Mouse (Mus musculus) ES-Bruce4 (cell line): Measurements from ENCODE around the gene Lasp1. TPM values are rescaled to one million over a fixed set of nuclear protein-coding genes. Genes with fewer than 3 reads are reported as not detected.
"Not testable (repeated sequence)": the region's sequence is repeated elsewhere in the genome, so short reads cannot be mapped to it uniquely, and the experiment has no call there.

Experiments
- H3K27ac ChIP-seq: 2 replicates; pipeline ENCODE4 v1.5.1; 2012; ENCODE audit warnings: low read length, inconsistent platforms; ENCODE audit not compliant: insufficient read depth
- H3K27me3 ChIP-seq: 2 replicates; pipeline ENCODE4 v1.6.1; 2012; ENCODE audit warnings: mild to moderate bottlenecking, low read length, inconsistent platforms; ENCODE audit not compliant: control insufficient read depth, poor library complexity, insufficient read depth, severe bottlenecking
- H3K36me3 ChIP-seq: 2 replicates; pipeline ENCODE4 v1.6.1; 2012; ENCODE audit warnings: inconsistent platforms, mild to moderate bottlenecking, low read length, moderate library complexity; ENCODE audit not compliant: control insufficient read depth, poor library complexity, insufficient read depth, severe bottlenecking
- H3K4me1 ChIP-seq: one replicate; pipeline ENCODE4 v1.8.1; 2011; ENCODE audit warnings: low read length; ENCODE audit not compliant: control insufficient read depth, insufficient read depth
- H3K4me3 ChIP-seq: 2 replicates; pipeline ENCODE4 v1.5.1; 2011; ENCODE audit warnings: low read depth, mild to moderate bottlenecking, low read length
- H3K9ac ChIP-seq: 2 replicates; pipeline ENCODE4 v1.6.1; 2012; ENCODE audit warnings: low read depth, mild to moderate bottlenecking, inconsistent platforms; ENCODE audit not compliant: poor library complexity, severe bottlenecking
- H3K9me3 ChIP-seq: replicated peaks from 2 replicates; pipeline ENCODE4 v1.6.1; 2012; ENCODE audit warnings: mild to moderate bottlenecking, low read length, inconsistent platforms; ENCODE audit not compliant: control insufficient read depth, poor library complexity, insufficient read depth, severe bottlenecking
- CTCF ChIP-seq: IDR thresholded peaks from one replicate; pipeline ENCODE4 v1.8.1; 2011; ENCODE audit warnings: low read depth, low read length
- EP300 ChIP-seq: IDR thresholded peaks from 2 replicates; pipeline ENCODE4 v1.6.1; 2011; ENCODE audit warnings: low read depth, low read length; ENCODE audit not compliant: insufficient read depth
- POLR2A ChIP-seq: IDR thresholded peaks from one replicate; pipeline ENCODE4 v1.8.1; 2011; ENCODE audit warnings: low read length; ENCODE audit not compliant: insufficient read depth
- polyA plus RNA-seq: library from polyadenylated mRNA; stranded (reverse); fragments of >200 nt; gene quantifications from 2 replicates; pipeline ENCODE4 v1.2.4, GENCODE M21; 2011; ENCODE audit warnings: low read depth; ENCODE audit not compliant: missing spikeins, insufficient read depth, insufficient read length

The Lasp1 gene
- polyA plus RNA-seq, 1 experiment, result 231 TPM

DNA sequence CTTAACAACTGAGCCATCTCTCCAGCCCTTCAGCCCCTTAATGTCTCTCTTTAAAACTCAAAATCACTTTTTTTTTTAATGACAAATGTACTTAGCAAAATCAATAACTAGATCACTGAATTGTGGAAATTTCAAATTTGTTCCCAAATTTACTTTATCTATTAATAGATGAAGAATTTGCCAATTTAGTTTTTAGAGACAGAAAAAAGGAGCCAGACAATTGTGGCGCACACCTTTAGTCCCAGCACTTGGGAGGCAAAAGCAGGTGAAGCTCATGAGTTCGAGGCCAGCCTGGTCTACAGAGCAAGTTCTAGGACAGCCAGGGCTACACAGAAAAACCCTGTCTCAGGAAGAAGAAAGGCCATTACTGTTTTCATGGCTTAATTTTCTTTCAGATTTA lies 52.8 kb downstream of the Lasp1 start:
- Histone ChIP-seq H3K27ac (no peak overlapping the region), H3K4me1 (no peaks in the 10 kb centered on the region), H3K27me3 (no peaks in the 10 kb centered on the region), H3K9me3 (no peaks in the 10 kb centered on the region), H3K9ac (no peak overlapping the region), H3K36me3 (no peaks in the 10 kb centered on the region), H3K4me3 (no peak overlapping the region)
- no peak for TF ChIP-seq CTCF
- no peak for TF ChIP-seq POLR2A
- no peak for TF ChIP-seq EP300

DNA sequence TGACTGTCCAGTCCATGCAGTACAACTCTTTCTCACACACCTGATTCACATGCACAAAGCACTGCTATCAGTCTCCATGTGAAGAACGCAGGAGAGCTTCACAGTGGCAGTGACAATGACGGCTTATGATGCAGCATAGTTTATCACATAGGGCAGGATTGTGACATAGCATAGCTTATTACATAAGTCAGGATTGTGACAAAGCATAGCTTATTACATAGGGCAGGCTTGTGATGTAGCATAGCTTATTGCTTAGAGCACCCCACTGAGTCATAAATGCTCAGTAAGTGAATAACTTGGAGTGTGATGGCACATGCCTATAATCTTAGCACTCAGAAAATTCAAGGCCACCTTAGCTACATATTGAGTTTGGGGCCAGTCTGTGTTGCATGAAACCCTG lies 56.7 kb downstream of the Lasp1 start:
- H3K9me3 ChIP-seq, result no peaks in the 10 kb centered on the region
- no peaks in the 10 kb centered on the region for H3K36me3 ChIP-seq
- H3K27me3 ChIP-seq, result no peaks in the 10 kb centered on the region
- H3K4me1 ChIP-seq, result no peaks in the 10 kb centered on the region
- H3K27ac ChIP-seq, result no peak overlapping the region
- H3K4me3 ChIP-seq, result no peak overlapping the region
- TF ChIP-seq POLR2A, result no peak
- TF ChIP-seq EP300, result no peak
- TF ChIP-seq CTCF, result no peak
- H3K9ac ChIP-seq, result no peak overlapping the region

DNA sequence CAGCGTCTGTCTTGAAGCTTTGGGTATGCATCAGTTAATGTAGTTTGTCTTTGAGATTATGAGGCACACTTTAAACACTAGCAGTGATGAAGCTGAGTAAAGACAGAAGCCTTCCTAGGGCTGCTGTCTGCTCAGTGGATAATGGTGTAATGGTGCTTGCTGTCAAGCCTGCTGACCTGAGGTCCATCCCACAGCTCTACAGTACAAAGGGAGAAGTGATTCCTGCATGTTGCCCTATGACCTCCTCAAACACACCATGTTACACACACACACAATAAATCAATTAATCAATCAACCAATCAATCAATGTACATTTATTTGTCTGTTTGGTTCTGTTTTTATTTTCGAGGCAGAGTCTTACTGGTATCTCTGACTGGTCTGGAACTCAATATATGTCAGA lies 63.3 kb downstream of the Lasp1 start:
- Histone ChIP-seq H3K36me3 (no peaks in the 10 kb centered on the region), H3K4me3 (no peak overlapping the region), H3K27me3 (no peaks in the 10 kb centered on the region), H3K9me3 (no peaks in the 10 kb centered on the region), H3K27ac (no peak overlapping the region), H3K4me1 (no peaks in the 10 kb centered on the region), H3K9ac (no peak overlapping the region)
- TF ChIP-seq CTCF (no peak), POLR2A (no peak), EP300 (no peak)

DNA sequence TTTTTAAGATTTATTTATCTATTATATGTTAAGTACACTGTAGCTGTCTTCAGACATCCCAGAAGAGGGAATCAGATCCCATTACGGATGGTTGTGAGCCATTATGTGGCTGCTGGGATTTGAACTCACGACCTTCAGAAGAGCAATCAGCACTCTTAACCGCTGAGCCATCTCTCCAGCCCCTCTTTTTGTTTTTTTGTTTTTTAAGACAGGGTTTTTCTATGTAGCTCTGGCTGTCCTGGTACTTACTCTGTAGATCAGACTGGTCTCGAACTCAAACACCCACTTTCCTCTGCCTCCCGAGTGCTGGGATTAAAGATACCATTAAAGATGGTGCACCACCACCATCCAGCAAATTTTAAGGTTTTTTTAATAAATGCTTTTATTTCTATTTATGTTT lies 66.6 kb downstream of the Lasp1 start:
- TF ChIP-seq EP300 (no peak), POLR2A (no peak), CTCF (no peak)
- H3K9me3 ChIP-seq, result no peaks in the 10 kb centered on the region
- H3K4me3 ChIP-seq, result no peak overlapping the region
- H3K27ac ChIP-seq, result no peak overlapping the region
- H3K27me3 ChIP-seq, result no peaks in the 10 kb centered on the region
- H3K9ac ChIP-seq, result no peak overlapping the region
- no peaks in the 10 kb centered on the region for H3K4me1 ChIP-seq
- H3K36me3 ChIP-seq, result no peaks in the 10 kb centered on the region

DNA sequence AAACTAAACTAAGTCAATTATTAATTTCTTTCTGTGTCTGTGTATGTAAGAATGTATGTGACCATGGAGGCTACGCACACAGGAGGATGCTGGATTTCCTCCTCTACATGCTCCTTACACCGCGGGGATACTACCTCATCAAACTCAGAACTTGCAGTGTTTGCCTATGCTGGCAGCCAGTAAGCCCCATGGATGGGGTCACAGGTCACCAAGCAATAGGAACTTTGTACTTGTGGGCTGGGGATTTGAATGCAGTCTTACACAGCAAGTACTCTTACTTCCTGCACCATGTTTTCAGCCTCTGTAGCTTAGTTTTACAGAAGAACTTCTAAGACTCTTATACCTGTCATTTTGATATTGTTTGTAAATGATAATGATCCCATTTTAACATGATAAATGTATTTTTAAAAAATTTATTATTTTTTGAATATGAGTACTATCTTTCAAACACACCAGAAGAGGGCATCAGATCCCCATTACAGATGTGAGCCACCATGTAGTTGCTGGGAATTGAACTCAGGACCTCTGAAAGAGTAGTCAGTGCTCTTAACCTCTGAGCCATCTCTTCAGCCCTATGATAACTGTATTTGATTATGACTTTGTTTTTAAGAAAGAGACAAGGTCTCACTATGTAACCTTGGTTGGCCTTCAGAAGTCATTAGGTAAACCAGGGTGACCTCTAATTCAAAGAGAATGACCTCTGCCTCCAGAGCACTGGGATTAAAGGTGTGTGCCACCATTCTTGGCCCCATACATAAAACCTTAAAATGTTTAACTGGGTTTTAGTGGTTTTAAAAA lies 67.5 kb downstream of the Lasp1 start:
- Histone ChIP-seq H3K9ac (no peak overlapping the region), H3K36me3 (no peaks in the 10 kb centered on the region), H3K27ac (no peak overlapping the region), H3K9me3 (no peaks in the 10 kb centered on the region), H3K27me3 (no peaks in the 10 kb centered on the region), H3K4me1 (no peaks in the 10 kb centered on the region), H3K4me3 (no peak overlapping the region)
- no peak for TF ChIP-seq POLR2A
- no peak for TF ChIP-seq CTCF
- TF ChIP-seq EP300, result no peak

DNA sequence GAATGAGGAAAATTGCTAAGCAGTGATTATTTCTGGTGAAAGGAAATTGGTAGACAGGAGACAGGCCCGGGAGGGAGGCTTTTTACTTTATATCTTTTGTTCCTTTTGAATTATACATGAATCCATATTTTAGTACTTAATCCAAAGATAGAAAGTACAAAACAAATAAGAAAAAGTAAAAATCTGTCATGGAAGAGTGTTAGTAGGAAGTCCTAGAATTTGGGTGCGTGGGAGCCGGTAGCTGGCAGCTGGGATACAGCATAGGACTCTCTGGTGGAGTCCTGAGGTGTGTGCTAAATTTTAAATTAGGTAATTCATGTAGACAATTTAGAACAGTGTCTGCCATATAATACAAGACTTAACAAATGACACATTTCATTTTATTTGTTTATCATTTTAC lies 68.8 kb downstream of the Lasp1 start:
- H3K9ac ChIP-seq, result no peak overlapping the region
- no peak overlapping the region for H3K27ac ChIP-seq
- no peaks in the 10 kb centered on the region for H3K36me3 ChIP-seq
- no peak for TF ChIP-seq EP300
- no peak for TF ChIP-seq POLR2A
- TF ChIP-seq CTCF, result no peak
- H3K4me3 ChIP-seq, result no peak overlapping the region
- no peaks in the 10 kb centered on the region for H3K27me3 ChIP-seq
- H3K9me3 ChIP-seq, result no peaks in the 10 kb centered on the region
- no peaks in the 10 kb centered on the region for H3K4me1 ChIP-seq

DNA sequence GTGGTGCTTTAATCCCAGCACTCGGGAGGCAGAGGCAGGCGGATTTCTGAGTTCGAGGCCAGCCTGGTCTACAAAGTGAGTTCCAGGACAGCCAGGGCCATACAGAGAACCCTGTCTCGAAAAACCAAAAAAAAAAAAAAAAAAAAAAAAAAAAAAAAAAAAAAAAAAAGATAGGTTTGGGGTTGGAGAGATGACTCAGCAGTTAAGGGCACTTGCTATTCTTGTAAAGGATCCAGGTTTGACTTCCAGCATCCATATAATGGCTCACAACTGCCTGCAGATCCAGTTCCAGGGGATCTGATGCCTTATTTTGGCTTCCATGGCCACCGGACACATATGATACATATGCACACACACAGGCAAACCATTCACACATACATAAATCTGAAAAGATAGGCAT lies 73.6 kb downstream of the Lasp1 start:
- H3K9me3 ChIP-seq, H3K4me3 ChIP-seq, H3K27me3 ChIP-seq, H3K9ac ChIP-seq, H3K27ac ChIP-seq, H3K4me1 ChIP-seq, H3K36me3 ChIP-seq: not testable (repeated sequence)
